Mouse (Mus musculus) kidney, adult 2 months (tissue): ENCODE data around the gene Trim31.

Experiments
- CTCF ChIP-seq: fragments of 200-500 bp; conservative IDR thresholded peaks from 2 replicates; pipeline ENCODE4 v1.5.1; 2011; ENCODE audit warnings: low read depth, mild to moderate bottlenecking, control low read depth, low read length, moderate library complexity, mixed read lengths; ENCODE audit not compliant: insufficient read depth, insufficient read length
- POLR2A ChIP-seq: fragments of 200-500 bp; IDR thresholded peaks from one replicate; pipeline ENCODE4 v1.6.1; 2011; ENCODE audit warnings: low read depth, low read length, control low read depth

DNA sequence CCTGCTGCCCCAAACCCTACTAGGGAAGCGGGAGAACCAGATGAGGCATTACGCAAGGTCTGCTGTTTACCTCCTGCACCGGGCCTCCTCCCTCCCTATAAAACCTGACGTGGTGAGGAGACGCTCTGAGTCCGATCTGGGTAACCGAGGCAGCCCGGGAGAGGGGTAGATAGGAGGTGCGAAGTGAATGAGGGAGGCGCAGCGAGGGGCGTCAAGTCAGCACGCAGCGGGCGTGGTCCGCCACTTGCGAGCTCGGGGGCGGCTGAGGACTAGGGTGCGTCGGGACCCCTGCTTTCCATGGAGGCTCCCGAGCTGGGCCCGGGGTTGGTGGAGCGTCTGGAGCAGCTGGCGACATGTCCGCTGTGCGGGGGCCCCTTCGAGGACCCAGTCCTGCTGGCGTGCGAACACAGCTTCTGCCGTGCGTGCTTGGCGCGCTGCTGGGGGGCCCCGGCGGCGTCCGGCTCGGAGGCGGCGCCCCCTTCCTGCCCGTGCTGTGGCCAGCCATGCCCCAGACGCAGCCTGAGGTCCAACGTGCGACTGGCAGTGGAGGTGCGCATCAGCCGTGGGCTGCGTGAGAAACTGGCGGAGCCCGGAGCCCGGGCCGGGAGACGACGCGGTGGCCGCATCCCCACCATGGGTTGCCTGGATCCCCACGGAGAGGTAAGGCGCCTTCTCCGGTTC, 45.0 kb downstream of the Trim31 start, which contains the start of gene Rnf39:
- TF ChIP-seq POLR2A = no peak
- no peak for TF ChIP-seq CTCF
